Mouse (Mus musculus): ENCODE results near the gene Mob3b.

DNA sequence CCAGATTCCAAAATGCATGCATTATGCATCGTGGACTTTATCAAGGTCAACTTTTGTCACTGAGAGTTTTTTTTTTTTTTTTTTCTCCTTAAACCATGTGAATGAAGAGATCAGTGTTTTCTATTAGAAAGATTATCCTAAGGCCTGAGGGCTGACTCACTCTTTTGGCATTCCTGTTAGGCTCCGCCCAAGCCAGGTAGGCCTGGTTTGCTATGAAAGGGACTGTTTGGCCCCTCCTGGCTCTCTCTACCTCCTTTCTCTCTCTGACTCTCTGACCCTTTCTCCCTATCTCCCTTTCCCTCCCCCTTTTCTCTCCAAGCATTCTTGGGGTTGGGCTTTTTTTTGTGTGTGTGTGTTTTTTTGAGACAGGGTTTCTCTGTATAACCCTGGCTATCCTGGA is 18.3 kb upstream of the Mob3b start:
- TF ChIP-seq GATA1 (IDR thresholded peaks at IDR 0.05; ENCODE audit: low read length) (no peak), TAL1 (IDR thresholded peaks at IDR 0.05; ENCODE audit: low read length) (no peak)

Measured in erythroblast, embryonic 14.5 days (primary cell).